Mouse (Mus musculus) megakaryocyte, embryonic 14.5 days (primary cell): ENCODE measurements around the gene Rb1. TPM values are rescaled to one million over a fixed set of nuclear protein-coding genes. Genes with fewer than 3 reads are reported as not detected.

ENCODE experiments used
- H3K27me3 ChIP-seq: replicated peaks from 2 replicates; pipeline ENCODE3; 2012; ENCODE audit warnings: inconsistent platforms
- H3K36me3 ChIP-seq: replicated peaks from 2 replicates; pipeline ENCODE3; 2012; ENCODE audit warnings: low read length, inconsistent platforms, mixed read lengths
- H3K4me1 ChIP-seq: 2 replicates; pipeline ENCODE4 v1.6.1; 2012; ENCODE audit warnings: inconsistent platforms
- H3K4me3 ChIP-seq: replicated peaks from 2 replicates; pipeline ENCODE3; 2012; ENCODE audit warnings: moderate library complexity, mild to moderate bottlenecking, inconsistent platforms
- H3K9me3 ChIP-seq: 2 replicates; pipeline ENCODE4 v1.6.1; 2012; ENCODE audit warnings: inconsistent platforms
- FLI1 ChIP-seq: IDR thresholded peaks from 2 replicates; pipeline ENCODE4 v1.6.1; 2012; ENCODE audit warnings: low read length, inconsistent platforms, mixed read lengths
- GATA1 ChIP-seq: IDR thresholded peaks from 3 replicates; pipeline ENCODE4 v1.6.1; 2012; ENCODE audit warnings: mixed read lengths, low read length, inconsistent platforms, borderline replicate concordance
- polyA plus RNA-seq: library from polyadenylated mRNA; stranded (reverse); fragments of >175 nt; gene quantifications from 2 replicates; pipeline ENCODE4 v1.2.3, GENCODE M21; 2012; ENCODE audit warnings: low replicate concordance; ENCODE audit not compliant: insufficient read depth

Gene Rb1
- polyA plus RNA-seq, 1 experiment, result 6.4 TPM

DNA sequence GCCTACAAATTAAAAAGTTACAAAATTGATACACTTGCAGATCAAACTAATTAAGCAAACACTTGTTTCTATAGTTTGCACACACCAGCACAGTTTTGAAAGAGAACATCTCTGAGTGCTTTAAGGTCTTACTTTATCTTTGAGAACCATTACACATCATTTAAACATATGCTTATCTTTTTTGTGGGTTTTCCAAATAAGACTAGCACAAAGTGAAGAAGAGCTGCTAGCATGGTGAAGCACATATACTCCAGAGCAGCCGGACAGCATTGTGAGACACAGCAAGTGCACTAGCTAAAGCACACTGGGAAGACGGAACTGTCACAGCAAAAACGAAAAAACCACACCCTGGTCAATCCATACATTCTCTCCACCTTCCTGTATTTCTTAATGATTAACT, 3.5 kb downstream of the Rb1 start:
- H3K9me3 ChIP-seq, result no peaks in the 10 kb centered on the region
- peaks cover 41% of the 10 kb centered on the region for H3K36me3 ChIP-seq
- H3K4me3 ChIP-seq, result peak overlapping the region; percentile 95
- no peak for TF ChIP-seq GATA1
- no peak for TF ChIP-seq FLI1
- H3K27me3 ChIP-seq, result no peaks in the 10 kb centered on the region
- H3K4me1 ChIP-seq, result peaks cover 66% of the 10 kb centered on the region

DNA sequence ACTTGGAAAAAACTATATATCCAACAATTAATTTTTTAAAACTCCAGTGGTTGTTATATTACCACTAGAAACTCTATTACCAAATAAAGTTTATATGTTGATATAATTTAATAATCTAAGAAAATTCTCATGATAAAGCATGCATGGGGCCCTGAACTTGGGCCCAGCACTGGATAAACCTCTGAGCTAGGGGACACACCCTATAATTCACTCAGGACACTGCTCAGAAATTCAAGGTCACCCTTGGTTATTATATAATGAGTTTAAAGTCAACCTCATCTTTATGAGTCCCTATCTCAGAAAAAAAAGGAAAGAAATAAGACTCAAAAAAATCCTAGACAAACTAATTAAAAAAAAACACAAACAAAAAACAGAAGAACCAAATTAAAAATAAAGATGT, 8.7 kb downstream of the Rb1 start:
- no peak for TF ChIP-seq FLI1
- no peak for TF ChIP-seq GATA1
- Histone ChIP-seq H3K4me1 (peaks cover 83% of the 10 kb centered on the region), H3K27me3 (no peaks in the 10 kb centered on the region), H3K4me3 (no peak overlapping the region), H3K9me3 (no peaks in the 10 kb centered on the region), H3K36me3 (peaks cover 75% of the 10 kb centered on the region)

DNA sequence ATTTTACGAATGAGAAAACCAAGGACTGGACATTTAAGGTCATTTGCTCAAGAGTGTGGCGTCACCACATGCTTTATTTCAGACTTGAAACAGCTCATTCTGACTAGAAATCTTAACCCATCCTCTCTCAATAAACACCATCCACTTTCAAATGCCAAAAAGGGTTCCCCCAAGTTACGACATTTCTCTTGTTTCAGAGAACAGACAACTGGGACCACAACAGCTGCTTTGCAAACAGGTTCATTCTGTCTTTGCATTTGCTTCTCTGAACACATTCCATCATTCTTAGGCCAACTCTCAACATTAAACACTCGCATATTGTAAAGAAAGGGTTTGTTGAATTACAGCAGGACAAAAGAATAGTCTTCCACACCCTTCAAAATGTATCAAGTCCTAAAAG, 11.8 kb downstream of the Rb1 start:
- Histone ChIP-seq H3K4me1 (peaks cover 83% of the 10 kb centered on the region), H3K36me3 (peaks cover 71% of the 10 kb centered on the region), H3K4me3 (no peak overlapping the region), H3K27me3 (no peaks in the 10 kb centered on the region), H3K9me3 (no peaks in the 10 kb centered on the region)
- TF ChIP-seq FLI1, result no peak
- no peak for TF ChIP-seq GATA1

DNA sequence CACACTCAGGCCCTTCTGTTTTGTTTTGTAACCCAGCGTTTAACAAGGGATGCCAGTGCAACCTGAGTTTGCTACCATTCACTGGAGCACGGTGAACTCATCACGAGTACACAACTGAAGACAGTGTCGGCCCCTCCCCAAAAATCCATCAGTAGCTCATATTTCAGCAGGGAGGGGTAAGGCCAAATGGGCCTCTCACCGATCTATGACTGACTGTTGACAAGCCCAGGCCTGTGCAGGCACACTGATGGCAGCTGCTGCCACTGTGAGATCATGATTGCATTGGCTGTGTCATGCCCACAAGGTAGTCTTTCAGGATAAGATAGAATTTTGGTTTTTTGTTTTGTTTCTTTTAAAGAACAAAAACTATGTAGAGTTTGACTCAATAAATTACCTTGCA, 12.2 kb downstream of the Rb1 start:
- Histone ChIP-seq H3K9me3 (no peaks in the 10 kb centered on the region), H3K27me3 (no peaks in the 10 kb centered on the region), H3K4me1 (peaks cover 83% of the 10 kb centered on the region), H3K36me3 (peaks cover 71% of the 10 kb centered on the region), H3K4me3 (peak overlapping the region; percentile 85)
- TF ChIP-seq GATA1 (no peak), FLI1 (no peak)

DNA sequence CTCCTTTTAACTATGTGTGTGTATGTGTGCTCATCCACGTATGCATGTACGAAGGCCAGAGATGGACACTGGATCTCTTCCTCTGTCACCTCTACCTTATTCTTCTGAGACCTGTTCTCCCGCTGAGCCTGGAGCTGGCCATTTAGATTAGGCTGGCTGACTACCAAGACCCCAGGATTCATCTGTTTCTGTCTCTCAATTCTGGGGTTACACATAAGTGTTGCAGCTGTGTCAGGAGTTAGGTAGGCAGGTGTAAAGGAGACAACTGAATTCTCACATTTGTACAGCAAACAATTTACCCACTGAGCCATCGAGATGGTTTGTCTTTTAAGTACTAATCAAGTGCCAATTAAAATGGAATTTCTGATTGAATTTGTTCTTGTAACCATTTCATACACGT, 12.7 kb downstream of the Rb1 start:
- TF ChIP-seq FLI1 (no peak), GATA1 (no peak)
- peak overlapping the region; percentile 5 for H3K4me3 ChIP-seq
- H3K27me3 ChIP-seq, result no peaks in the 10 kb centered on the region
- peaks cover 75% of the 10 kb centered on the region for H3K36me3 ChIP-seq
- no peaks in the 10 kb centered on the region for H3K9me3 ChIP-seq
- peaks cover 88% of the 10 kb centered on the region for H3K4me1 ChIP-seq

DNA sequence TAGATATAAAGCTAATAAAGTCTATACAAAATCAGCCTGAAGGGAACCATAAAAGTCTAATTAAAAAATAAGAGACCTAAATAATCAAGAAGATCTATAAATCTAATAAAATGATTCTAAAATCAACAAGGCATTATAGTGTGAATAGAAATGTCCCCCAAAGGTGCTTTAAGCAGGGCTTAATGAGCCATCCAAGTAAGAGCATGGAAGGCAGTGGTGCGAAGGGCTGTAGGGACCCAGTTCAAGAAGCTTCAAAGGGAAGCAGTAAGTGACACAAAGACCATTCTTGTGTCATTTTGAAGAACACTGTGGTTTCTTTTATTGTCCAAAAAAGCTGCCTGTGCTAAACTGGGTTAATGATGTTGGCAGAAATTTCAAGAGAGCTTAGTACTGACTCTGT, 18.1 kb downstream of the Rb1 start:
- H3K36me3 ChIP-seq, result peaks cover 74% of the 10 kb centered on the region

DNA sequence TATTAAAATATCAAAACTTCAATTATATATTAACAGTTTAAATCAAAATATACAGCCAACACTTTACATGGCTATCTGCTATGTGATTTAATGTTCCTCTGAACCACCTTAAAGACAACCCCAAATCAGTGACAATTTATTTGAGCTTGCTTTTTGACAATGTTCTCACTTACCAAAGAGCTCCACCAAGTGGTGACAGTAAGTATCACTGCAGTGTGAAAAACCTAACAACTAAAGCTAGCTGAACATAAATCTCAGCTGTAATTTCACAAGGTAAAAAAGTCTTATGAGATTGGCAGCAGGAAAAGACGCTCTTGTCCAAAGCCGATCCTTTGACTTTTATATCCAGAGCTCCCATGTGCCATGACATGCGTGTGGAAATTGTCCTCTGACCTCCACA, 22.4 kb downstream of the Rb1 start:
- TF ChIP-seq FLI1 (no peak), GATA1 (no peak)
- Histone ChIP-seq H3K27me3 (no peaks in the 10 kb centered on the region), H3K9me3 (no peaks in the 10 kb centered on the region), H3K36me3 (peaks cover 60% of the 10 kb centered on the region), H3K4me3 (no peak overlapping the region), H3K4me1 (peaks cover 69% of the 10 kb centered on the region)

More for the DNA sequence above, 18.1 kb downstream of the Rb1 start:
- Histone ChIP-seq H3K9me3 (no peaks in the 10 kb centered on the region), H3K4me3 (no peak overlapping the region), H3K27me3 (no peaks in the 10 kb centered on the region), H3K4me1 (peaks cover 80% of the 10 kb centered on the region)
- TF ChIP-seq FLI1 (no peak), GATA1 (no peak)

DNA sequence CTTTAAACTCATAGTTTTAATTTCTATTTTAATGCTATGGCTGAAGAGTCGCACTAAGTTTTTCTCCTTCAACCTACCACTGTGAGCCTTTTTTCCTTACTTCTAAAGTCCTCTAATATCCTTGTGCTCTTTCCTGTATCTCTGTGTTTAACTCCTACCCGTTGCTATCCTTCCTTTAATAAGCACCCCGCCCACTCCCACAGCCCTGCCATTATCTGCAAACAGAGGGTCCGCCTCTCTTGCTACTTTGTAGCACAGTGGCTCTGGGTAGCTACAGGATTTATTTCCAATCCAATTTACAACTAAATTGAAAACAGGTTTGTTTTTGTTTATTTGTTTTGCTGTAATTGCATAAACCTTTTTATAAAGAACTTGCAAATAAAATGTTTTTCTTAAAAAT, 23.8 kb downstream of the Rb1 start:
- H3K27me3 ChIP-seq, result no peaks in the 10 kb centered on the region
- no peaks in the 10 kb centered on the region for H3K9me3 ChIP-seq
- no peak overlapping the region for H3K4me3 ChIP-seq
- peaks cover 60% of the 10 kb centered on the region for H3K36me3 ChIP-seq
- H3K4me1 ChIP-seq, result peaks cover 58% of the 10 kb centered on the region
- TF ChIP-seq GATA1 (no peak), FLI1 (no peak)

DNA sequence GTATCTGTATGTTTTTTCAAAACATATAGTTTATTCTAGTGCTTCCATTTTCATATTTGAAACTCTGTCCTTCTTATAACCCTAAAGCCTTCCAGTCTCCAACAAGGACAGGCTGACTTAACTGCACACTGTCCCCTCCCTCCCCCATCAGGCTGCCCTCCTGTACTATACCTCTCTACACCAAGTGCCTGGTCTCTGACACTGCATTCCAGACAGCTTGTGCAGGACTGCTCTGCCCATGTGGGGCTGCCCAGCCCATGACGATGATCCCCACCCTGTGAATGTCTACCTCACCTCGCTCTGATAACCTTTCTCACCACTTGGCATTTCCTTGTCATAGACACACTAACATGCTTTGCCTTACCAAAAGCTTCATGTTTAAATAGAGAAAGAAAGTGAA, 30.1 kb downstream of the Rb1 start:
- Histone ChIP-seq H3K4me3 (no peak overlapping the region), H3K27me3 (no peaks in the 10 kb centered on the region), H3K9me3 (no peaks in the 10 kb centered on the region), H3K36me3 (peaks cover 84% of the 10 kb centered on the region), H3K4me1 (peaks cover 35% of the 10 kb centered on the region)
- TF ChIP-seq FLI1, result no peak
- no peak for TF ChIP-seq GATA1

DNA sequence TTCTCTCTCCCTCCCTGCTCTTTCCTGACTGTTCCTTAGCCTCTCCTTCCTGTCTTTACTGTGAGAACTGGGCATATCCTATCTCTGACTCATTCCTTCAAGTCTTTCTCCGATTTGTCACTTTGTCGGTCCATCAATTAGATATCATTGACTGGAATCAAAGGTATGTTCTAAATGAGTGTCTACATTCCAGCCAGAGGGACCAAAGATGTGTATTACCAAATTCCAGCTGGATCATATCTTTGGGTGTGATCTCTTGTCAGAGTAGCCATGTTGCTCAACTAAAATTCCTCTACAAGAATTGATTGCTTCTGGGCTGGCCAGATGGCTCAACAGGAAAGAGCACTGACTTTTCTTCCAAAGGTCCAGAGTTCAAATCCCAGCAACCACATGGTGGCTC, 32.0 kb downstream of the Rb1 start:
- H3K4me1 ChIP-seq, result peaks cover 37% of the 10 kb centered on the region
- H3K36me3 ChIP-seq, result peaks cover 93% of the 10 kb centered on the region
- H3K9me3 ChIP-seq, result no peaks in the 10 kb centered on the region
- TF ChIP-seq FLI1, result no peak
- TF ChIP-seq GATA1, result no peak
- H3K4me3 ChIP-seq, result no peak overlapping the region
- no peaks in the 10 kb centered on the region for H3K27me3 ChIP-seq

DNA sequence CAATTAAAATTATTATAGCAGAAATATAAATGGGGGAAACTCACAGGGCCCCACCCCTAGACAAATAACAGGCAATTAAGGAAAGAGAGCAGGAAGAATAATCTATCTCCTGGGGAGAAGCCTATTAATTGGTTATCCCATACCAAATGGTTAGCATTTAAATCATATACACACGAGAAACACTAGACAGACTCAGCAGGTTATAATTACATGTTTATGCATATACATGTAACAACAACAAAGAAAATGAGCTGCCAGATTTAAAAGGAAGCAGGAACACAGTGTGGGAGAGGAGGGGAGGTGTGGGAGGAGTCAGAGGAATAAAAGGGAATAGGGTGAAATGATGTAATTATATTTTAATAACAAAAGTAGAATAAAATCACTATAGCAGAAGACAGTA, 33.2 kb downstream of the Rb1 start:
- H3K4me1 ChIP-seq, result peaks cover 37% of the 10 kb centered on the region
- no peaks in the 10 kb centered on the region for H3K27me3 ChIP-seq
- H3K9me3 ChIP-seq, result no peaks in the 10 kb centered on the region
- H3K36me3 ChIP-seq, result peaks cover 95% of the 10 kb centered on the region
- no peak overlapping the region for H3K4me3 ChIP-seq
- TF ChIP-seq GATA1 (no peak), FLI1 (no peak)

DNA sequence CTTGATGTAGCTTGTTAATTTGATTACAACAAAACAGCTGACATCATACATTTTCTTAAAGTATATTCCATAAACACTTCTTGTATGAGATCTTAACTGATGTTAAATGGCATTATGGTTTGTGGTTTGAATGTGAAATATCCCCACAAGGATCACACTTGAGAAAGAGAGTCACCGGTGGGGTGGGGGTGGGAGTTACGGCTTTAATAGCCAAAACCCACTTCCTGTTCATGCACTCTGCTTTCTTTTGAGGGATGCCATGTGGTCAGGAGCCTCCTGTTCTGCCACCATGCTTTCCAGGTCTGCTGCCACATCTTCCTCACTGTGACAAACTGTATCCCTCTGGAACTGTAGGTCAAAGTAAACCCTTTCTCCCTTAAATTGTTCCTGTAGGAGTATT, 35.7 kb downstream of the Rb1 start:
- Histone ChIP-seq H3K4me3 (no peak overlapping the region), H3K36me3 (peaks cover 95% of the 10 kb centered on the region), H3K27me3 (no peaks in the 10 kb centered on the region), H3K9me3 (no peaks in the 10 kb centered on the region), H3K4me1 (peaks cover 32% of the 10 kb centered on the region)
- TF ChIP-seq GATA1 (no peak), FLI1 (no peak)
